Mouse (Mus musculus) forebrain, embryonic 13.5 days (tissue): Measurements from ENCODE around the gene Plk3. TPM values are rescaled to one million over a fixed set of nuclear protein-coding genes. Genes with fewer than 3 reads are reported as not detected.

Experiments used
- ATAC-seq: fragments of 200-750 bp; cut with Nextera tagmentation; 2 replicates; pipeline ENCODE4 v1.8.0; 2017
- H3K27ac ChIP-seq: fragments of 300-500 bp; sonication (generic); 2 replicates; pipeline ENCODE4 v1.5.1; 2015; ENCODE audit warnings: inconsistent platforms, mild to moderate bottlenecking, moderate library complexity
- H3K27me3 ChIP-seq: fragments of 300-500 bp; sonication (generic); 2 replicates; pipeline ENCODE4 v1.6.1; 2015; ENCODE audit warnings: mild to moderate bottlenecking, inconsistent platforms
- H3K36me3 ChIP-seq: fragments of 300-500 bp; sonication (generic); 2 replicates; pipeline ENCODE4 v1.6.1; 2015; ENCODE audit warnings: mild to moderate bottlenecking, inconsistent platforms; ENCODE audit not compliant: poor library complexity, severe bottlenecking
- H3K4me1 ChIP-seq: fragments of 300-500 bp; sonication (generic); 2 replicates; pipeline ENCODE4 v1.6.1; 2015; ENCODE audit warnings: inconsistent platforms
- H3K4me2 ChIP-seq: fragments of 300-500 bp; sonication (generic); 2 replicates; pipeline ENCODE4 v1.6.1; 2015; ENCODE audit warnings: inconsistent platforms, mild to moderate bottlenecking, moderate library complexity
- H3K4me3 ChIP-seq: fragments of 300-500 bp; sonication (generic); 2 replicates; pipeline ENCODE4 v1.5.1; 2015; ENCODE audit warnings: mild to moderate bottlenecking, inconsistent platforms
- H3K9ac ChIP-seq: fragments of 300-500 bp; sonication (generic); 2 replicates; pipeline ENCODE4 v1.6.1; 2015; ENCODE audit warnings: mild to moderate bottlenecking, inconsistent platforms
- H3K9me3 ChIP-seq: fragments of 300-500 bp; sonication (generic); replicated peaks from 2 replicates; pipeline ENCODE4 v1.6.1; 2016; ENCODE audit warnings: inconsistent platforms
- WGBS: fragments of 180-500 bp; shearing (Covaris S2); methylation state at CpG from one replicate; pipeline ENCODE4 v1.1.7; 2015; 5-methylcytosine and 5-hydroxymethylcytosine counted together
- microRNA-seq: library from miRNA; unstranded; fragments of <30 nt; microRNA quantifications from one replicate; pipeline ENCODE4, GENCODE M21; 2016
- polyA plus RNA-seq: library from polyadenylated mRNA; unstranded; fragments of >200 nt; fragmentation: Nextera tagmentation; extraction: Ambion mirVana; gene quantifications from 2 replicates; pipeline ENCODE4 v1.2.1, GENCODE M21; 2015

Plk3 gene
- polyA plus RNA-seq, 1 experiment from 2014 or later, result 11.4 TPM

- WGBS, result 81% methylated on average over 3 of the region's 3 CpGs
- H3K4me2 ChIP-seq, result no peak overlapping the region
Measured at GRCm38 (mm10) chr4:117094626-117095361, 39.0 kb downstream of the Plk3 start.

GRCm38 (mm10) chr4:117090586-117090985 lies 43.2 kb downstream of the Plk3 start:
- Histone ChIP-seq H3K36me3 (peaks cover 24% of the 10 kb centered on the region), H3K4me1 (peaks cover 3% of the 10 kb centered on the region; the same call in 1 of the 2 replicates), H3K27me3 (no peaks in the 10 kb centered on the region; the same call in 1 of the 2 replicates), H3K4me2 (no peak overlapping the region), H3K9ac (no peak overlapping the region), H3K27ac (no peak overlapping the region), H3K4me3 (no peak overlapping the region), H3K9me3 (no peaks in the 10 kb centered on the region)
- no peak for ATAC-seq
- WGBS, result 79% methylated on average over 7 of the region's 7 CpGs

More at GRCm38 (mm10) chr4:117094626-117095361, 39.0 kb downstream of the Plk3 start:
- Histone ChIP-seq H3K9ac (no peak overlapping the region), H3K4me3 (no peak overlapping the region), H3K9me3 (no peaks in the 10 kb centered on the region), H3K4me1 (peaks cover 33% of the 10 kb centered on the region), H3K36me3 (no peaks in the 10 kb centered on the region), H3K27ac (no peak overlapping the region), H3K27me3 (peaks cover 9% of the 10 kb centered on the region)
- no peak for ATAC-seq

GRCm38 (mm10) chr4:117087948-117088640 lies 45.7 kb downstream of the Plk3 start:
- Histone ChIP-seq H3K27me3 (no peaks in the 10 kb centered on the region), H3K4me2 (no peak overlapping the region), H3K27ac (no peak overlapping the region), H3K4me1 (no peaks in the 10 kb centered on the region), H3K4me3 (no peak overlapping the region), H3K9ac (no peak overlapping the region), H3K36me3 (peaks cover 35% of the 10 kb centered on the region), H3K9me3 (no peaks in the 10 kb centered on the region)
- no peak for ATAC-seq
- WGBS, result 81% methylated on average over 7 of the region's 7 CpGs

Small RNAs within 50 kb of the gene (microRNA-seq; reads per million reads assigned to microRNA genes)
- not detected for gene Gm22398

Other genes with a start within 250 kb of the Plk3 start
- gene Urod, start 139.6 kb downstream of the Plk3 start, polyA plus RNA-seq, result 81.6 and 88.2 TPM in 2 replicates
- gene Hectd3, start 138.6 kb downstream of the Plk3 start, polyA plus RNA-seq, result 17.4 and 17.9 TPM in 2 replicates
- gene Eif2b3, start 114.6 kb downstream of the Plk3 start, polyA plus RNA-seq, result 42.5 and 45.7 TPM in 2 replicates
- gene Ptch2, start 37.9 kb downstream of the Plk3 start, polyA plus RNA-seq, result 4.0 and 5.8 TPM in 2 replicates
- gene Btbd19, start 8.2 kb downstream of the Plk3 start, polyA plus RNA-seq, result 3.1 and 3.9 TPM in 2 replicates
- gene Tctex1d4, start 7.2 kb downstream of the Plk3 start, polyA plus RNA-seq, result 0.40 TPM in 1 of 2 replicates, not detected in the other
- gene Rps8, start 22.3 kb upstream of the Plk3 start, polyA plus RNA-seq, result 667 and 710 TPM in 2 replicates
- 68.4 and 74.1 TPM in 2 replicates for gene Kif2c, start 48.7 kb upstream of the Plk3 start, polyA plus RNA-seq
- gene Tmem53, start 118.0 kb upstream of the Plk3 start, polyA plus RNA-seq, result 6.7 and 6.9 TPM in 2 replicates
- gene Armh1, start 118.2 kb upstream of the Plk3 start, polyA plus RNA-seq, result 0.38 and 0.65 TPM in 2 replicates